Mouse (Mus musculus) CH12.LX (cell line): ENCODE data around the gene Padi1. TPM values are rescaled to one million over a fixed set of nuclear protein-coding genes. Genes with fewer than 3 reads are reported as not detected.

ENCODE experiments used
- DNase-seq: peaks from one replicate; pipeline ENCODE4 v3.0.0-alpha.2; 2013; ENCODE audit errors: extremely low read depth
- H3K27ac ChIP-seq: 2 replicates; pipeline ENCODE4 v1.5.1; 2012; ENCODE audit warnings: low read depth, mild to moderate bottlenecking, control low read depth, moderate library complexity; ENCODE audit not compliant: insufficient read depth
- H3K27me3 ChIP-seq: replicated peaks from 2 replicates; pipeline ENCODE3; 2012; ENCODE audit warnings: inconsistent platforms
- H3K36me3 ChIP-seq, 2 experiments: replicated peaks in 1 of 2; 2 replicates each; pipeline versions ENCODE3 to v1.6.1; 2012; ENCODE audit warnings: inconsistent platforms in 1 of 2, low read length in 1 of 2, mild to moderate bottlenecking in 1 of 2, mixed read lengths in 1 of 2, moderate library complexity in 1 of 2; ENCODE audit not compliant: control insufficient read depth in 1 of 2, insufficient read depth in 1 of 2
- H3K4me1 ChIP-seq, 2 experiments: 2 replicates each; pipeline ENCODE4 v1.6.1; 2012; ENCODE audit warnings: inconsistent platforms in 1 of 2, moderate library complexity in 1 of 2; ENCODE audit not compliant: insufficient read depth in 2 of 2, control insufficient read depth in 1 of 2
- H3K4me2 ChIP-seq: 2 replicates; pipeline ENCODE4 v1.6.1; 2012; ENCODE audit warnings: low read depth, mild to moderate bottlenecking, control low read depth; ENCODE audit not compliant: poor library complexity, insufficient read depth, severe bottlenecking
- H3K4me3 ChIP-seq, 3 experiments: fragments of 150-350 bp in 1 of 3; sonication (generic) in 1 of 3; replicated peaks in 1 of 3; 2 replicates each; pipeline versions ENCODE3 to v1.5.1; 2011 to 2012; ENCODE audit warnings: low read depth in 2 of 3, low read length in 2 of 3, mild to moderate bottlenecking in 2 of 3, moderate library complexity in 2 of 3, control low read depth in 1 of 3, improper control_type of control experiment in 1 of 3, inconsistent platforms in 1 of 3, mixed read lengths in 1 of 3; ENCODE audit not compliant: poor library complexity in 1 of 3
- H3K79me2 ChIP-seq: replicated peaks from 2 replicates; pipeline ENCODE4 v1.6.1; 2012; ENCODE audit warnings: mild to moderate bottlenecking, moderate library complexity; ENCODE audit not compliant: control insufficient read depth, poor library complexity, insufficient read depth, severe bottlenecking; ENCODE audit errors: extremely low read depth
- H3K9ac ChIP-seq: 2 replicates; pipeline ENCODE4 v1.6.1; 2012; ENCODE audit warnings: low read depth, mild to moderate bottlenecking, control low read depth, moderate library complexity; ENCODE audit not compliant: insufficient read depth
- H3K9me3 ChIP-seq: replicated peaks from 2 replicates; pipeline ENCODE3; 2012; ENCODE audit warnings: low read length, inconsistent platforms, mixed read lengths
- CHD1 ChIP-seq: IDR thresholded peaks from 2 replicates; pipeline ENCODE4 v1.6.1; 2012; ENCODE audit warnings: low read depth, low read length, improper control_type of control experiment, inconsistent platforms
- CTCF ChIP-seq, 2 experiments: IDR thresholded peaks in 1 of 2; conservative IDR thresholded peaks in 1 of 2; 2 replicates each; pipeline ENCODE4 v1.5.1; 2011 to 2012; ENCODE audit warnings: low read depth in 2 of 2, low read length in 2 of 2, improper control_type of control experiment in 1 of 2, inconsistent platforms in 1 of 2, mild to moderate bottlenecking in 1 of 2, moderate library complexity in 1 of 2
- E2F4 ChIP-seq: IDR thresholded peaks from 2 replicates; pipeline ENCODE4 v1.6.1; 2011; ENCODE audit warnings: low read depth, low read length, improper control_type of control experiment; ENCODE audit not compliant: insufficient replicate concordance
- EP300 ChIP-seq: IDR thresholded peaks from 2 replicates; pipeline ENCODE4 v1.6.1; 2011; ENCODE audit warnings: low read length, improper control_type of control experiment
- GABPA ChIP-seq: IDR thresholded peaks from 2 replicates; pipeline ENCODE4 v1.6.1; 2012; ENCODE audit warnings: low read depth, low read length, improper control_type of control experiment, inconsistent platforms; ENCODE audit not compliant: insufficient replicate concordance
- JUN ChIP-seq: IDR thresholded peaks from 2 replicates; pipeline ENCODE4 v1.6.1; 2011; ENCODE audit warnings: low read depth, mild to moderate bottlenecking, low read length, improper control_type of control experiment, moderate library complexity; ENCODE audit not compliant: insufficient read depth
- JUND ChIP-seq: conservative IDR thresholded peaks from 2 replicates; pipeline ENCODE4 v1.6.1; 2011; ENCODE audit warnings: low read depth, low read length, improper control_type of control experiment
- MAFK ChIP-seq: IDR thresholded peaks from 2 replicates; pipeline ENCODE4 v1.6.1; 2011; ENCODE audit warnings: low read length, improper control_type of control experiment; ENCODE audit not compliant: insufficient replicate concordance
- MEF2A ChIP-seq: IDR thresholded peaks from 2 replicates; pipeline ENCODE4 v1.6.1; 2014; ENCODE audit warnings: low read depth, mild to moderate bottlenecking, inconsistent platforms, low read length, improper control_type of control experiment, borderline replicate concordance
- MXI1 ChIP-seq: IDR thresholded peaks from 2 replicates; pipeline ENCODE4 v1.6.1; 2011; ENCODE audit warnings: mild to moderate bottlenecking, low read depth, low read length, improper control_type of control experiment
- MYC ChIP-seq: IDR thresholded peaks from 2 replicates; pipeline ENCODE4 v1.6.1; 2011; ENCODE audit warnings: low read depth, mild to moderate bottlenecking, improper control_type of control experiment, low read length
- NELFE ChIP-seq: IDR thresholded peaks from 2 replicates; pipeline ENCODE4 v1.6.1; 2011; ENCODE audit warnings: low read depth, low read length, improper control_type of control experiment
- NRF1 ChIP-seq: IDR thresholded peaks from 2 replicates; pipeline ENCODE4 v1.6.1; 2014; ENCODE audit warnings: low read depth, mild to moderate bottlenecking, inconsistent platforms, low read length, improper control_type of control experiment, moderate library complexity
- POLR2AphosphoS2 ChIP-seq: IDR thresholded peaks from 2 replicates; pipeline ENCODE4 v1.6.1; 2011; ENCODE audit warnings: low read depth, low read length, improper control_type of control experiment
- RCOR1 ChIP-seq: conservative IDR thresholded peaks from 2 replicates; pipeline ENCODE4 v1.6.1; 2012; ENCODE audit warnings: low read depth, mild to moderate bottlenecking, inconsistent platforms, low read length, improper control_type of control experiment
- SIN3A ChIP-seq: IDR thresholded peaks from 2 replicates; pipeline ENCODE4 v1.6.1; 2012; ENCODE audit warnings: low read length, improper control_type of control experiment, inconsistent platforms
- TBP ChIP-seq: conservative IDR thresholded peaks from 2 replicates; pipeline ENCODE4 v1.6.1; 2011; ENCODE audit warnings: low read depth, low read length, improper control_type of control experiment
- UBTF ChIP-seq: IDR thresholded peaks from 2 replicates; pipeline ENCODE4 v1.6.1; 2012; ENCODE audit warnings: low read depth, mild to moderate bottlenecking, inconsistent platforms, low read length, improper control_type of control experiment, moderate library complexity
- USF1 ChIP-seq: IDR thresholded peaks from 2 replicates; pipeline ENCODE4 v1.6.1; 2014; ENCODE audit warnings: low read depth, mild to moderate bottlenecking, inconsistent platforms, low read length, improper control_type of control experiment
- ZC3H11A ChIP-seq: IDR thresholded peaks from 2 replicates; pipeline ENCODE4 v1.6.1; 2012; ENCODE audit warnings: low read depth, mild to moderate bottlenecking, inconsistent platforms, low read length, improper control_type of control experiment
- ZKSCAN1 ChIP-seq: IDR thresholded peaks from 2 replicates; pipeline ENCODE4 v1.6.1; 2012; ENCODE audit warnings: low read depth, inconsistent platforms, low read length, improper control_type of control experiment, borderline replicate concordance
- ZMIZ1 ChIP-seq: IDR thresholded peaks from 2 replicates; pipeline ENCODE4 v1.6.1; 2012; ENCODE audit warnings: low read depth, mild to moderate bottlenecking, inconsistent platforms, low read length, improper control_type of control experiment
- ZNF384 ChIP-seq: IDR thresholded peaks from 2 replicates; pipeline ENCODE4 v1.6.1; 2012; ENCODE audit warnings: low read depth, low read length, improper control_type of control experiment, inconsistent platforms
- dilution Hi-C: fragments of 300-500 bp; cut with MboI; formaldehyde crosslinking; loops from 2 replicates; pipeline ENCODE4 v1.14.3; 2020; ENCODE audit warnings: low sequenced_read_pairs; ENCODE audit not compliant: extremely low pct_unique_long_range_greater_than_20kb, extremely low pct_ligation_motif_present
- in situ Hi-C: fragments of 300-500 bp; cut with MboI; formaldehyde crosslinking; loops from 3 replicates; pipeline ENCODE4 v1.14.3; 2019; ENCODE audit warnings: low sequenced_read_pairs, low pct_ligation_motif_present, low pct_unique_long_range_greater_than_20kb, mixed read lengths
- polyA plus RNA-seq: library from polyadenylated mRNA; unstranded; fragments of >175 nt; gene quantifications from 2 replicates; pipeline ENCODE4 v1.2.1, GENCODE M21; 2012; ENCODE audit warnings: low read depth; ENCODE audit not compliant: insufficient read length
- total RNA-seq, 2 experiments: library from RNA; depleted of rRNA; stranded (reverse); fragments of 300-350 nt in 1 of 2; fragments of >200 nt in 1 of 2; gene quantifications; 2 replicates each; pipeline ENCODE4 v1.2.3; 2012 to 2014

Padi1 gene
- total and polyA plus RNA-seq, 3 experiments, result 0.04 TPM; not detected in 2

DNA sequence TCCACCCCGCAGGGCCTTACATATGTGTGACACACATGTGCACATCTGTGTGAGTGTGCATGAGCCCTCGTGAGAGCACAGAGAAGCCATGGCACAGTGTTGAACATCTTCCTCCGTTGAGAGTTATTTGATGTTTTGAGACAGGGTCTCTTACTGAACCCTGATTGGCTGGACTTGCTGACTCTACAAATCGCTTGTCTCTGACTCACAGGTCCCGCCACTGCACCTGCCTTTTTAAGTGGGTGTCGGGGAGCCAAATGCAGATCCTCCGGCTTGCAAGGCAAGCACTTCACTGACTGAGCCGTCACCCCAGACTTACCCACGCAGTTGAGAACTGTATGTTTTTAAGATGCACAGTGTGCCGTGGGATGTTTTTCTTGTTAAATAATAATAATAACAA lies 69.7 kb downstream of the Padi1 start:
- no peaks in the 10 kb centered on the region for H3K79me2 ChIP-seq
- no peak overlapping the region for H3K9ac ChIP-seq
- TF ChIP-seq MEF2A, result no peak
- no peak for TF ChIP-seq ZNF384
- TF ChIP-seq CTCF (conservative IDR thresholded peaks at IDR 0.05 in 1 of 2, IDR thresholded peaks at IDR 0.05 in 1 of 2; ENCODE audit: low read depth in 2 of 2, low read length in 2 of 2), result no peak
- no peak for TF ChIP-seq TBP
- no peak for TF ChIP-seq ZKSCAN1
- TF ChIP-seq GABPA, result no peak
- TF ChIP-seq NELFE, result no peak
- TF ChIP-seq ZMIZ1, result no peak
- no peak for TF ChIP-seq JUND
- TF ChIP-seq RCOR1, result no peak
- TF ChIP-seq NRF1, result no peak
- no peak for TF ChIP-seq MYC
- TF ChIP-seq ZC3H11A, result no peak
- no peak for TF ChIP-seq USF1
- TF ChIP-seq EP300, result no peak
- no peak for TF ChIP-seq E2F4
- TF ChIP-seq JUN, result no peak
- no peak for TF ChIP-seq UBTF
- no peak for TF ChIP-seq CHD1
- in situ Hi-C loops (no loop called here), dilution Hi-C loops (no loop called here)
- no peak overlapping the region for H3K4me2 ChIP-seq
- no peak for DNase-seq
- H3K9me3 ChIP-seq, result no peaks in the 10 kb centered on the region
- H3K4me3 ChIP-seq, result no peak overlapping the region
- H3K27ac ChIP-seq, result no peak overlapping the region
- 0 out of 4 replicates have a peak, but pooled peaks cover 0 to 2% of the 10 kb centered on the region in 2 experiments for H3K4me1 ChIP-seq
- H3K36me3 ChIP-seq, result no peaks in the 10 kb centered on the region
- H3K27me3 ChIP-seq, result peaks cover 77% of the 10 kb centered on the region

DNA sequence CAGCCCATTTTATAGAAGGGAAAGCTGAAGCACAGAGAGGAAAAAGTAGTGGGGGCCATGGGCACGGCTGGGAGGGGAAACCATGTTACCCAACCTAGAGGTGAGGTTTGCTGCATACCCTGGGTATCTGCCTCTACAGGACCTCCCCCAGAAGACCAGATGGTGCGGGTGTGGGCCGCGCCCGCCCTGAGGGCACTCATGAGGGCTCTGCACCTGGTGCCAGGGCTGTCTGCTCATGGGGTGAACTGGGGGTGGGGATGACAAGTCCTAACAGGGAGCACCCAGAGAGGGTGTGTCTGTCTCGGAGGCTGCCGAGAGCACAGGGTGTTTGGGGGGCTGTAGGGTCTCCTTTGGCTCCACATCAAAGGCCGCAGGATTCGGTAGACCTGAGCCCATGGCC lies 70.7 kb downstream of the Padi1 start:
- Histone ChIP-seq H3K9ac (no peak overlapping the region), H3K4me2 (no peak overlapping the region), H3K4me3 (no peak overlapping the region), H3K36me3 (no peaks in the 10 kb centered on the region), H3K27me3 (peaks cover 76% of the 10 kb centered on the region), H3K27ac (no peak overlapping the region), H3K79me2 (no peaks in the 10 kb centered on the region), H3K4me1 (peaks cover 0 to 7% of the 10 kb centered on the region in 2 experiments; a peak in 2 of 4 replicates), H3K9me3 (no peaks in the 10 kb centered on the region)
- TF ChIP-seq MXI1 (no peak), SIN3A (no peak), POLR2AphosphoS2 (no peak), CHD1 (no peak), ZKSCAN1 (no peak), MAFK (no peak), MEF2A (no peak)
- dilution Hi-C loops, result no loop called here
- no peak for DNase-seq
- in situ Hi-C loops, result no loop called here
